Mouse (Mus musculus) embryonic facial prominence, embryonic 11.5 days (tissue): ENCODE measurements at regions not wholly inside any gene's neighbourhood (a gene's known extent, or its start where the extent isn't known, plus 50 kb on each side); places are given as distances from the start of the nearest gene placed in this dataset.
A peak's percentile ranks its signal among the peaks of the same experiment; 100 is the strongest.

Experiments
- ATAC-seq: fragments of 200-750 bp; cut with Nextera tagmentation; replicated peaks from 2 replicates; pipeline ENCODE4 v1.8.0; 2017; ENCODE audit warnings: low read depth; ENCODE audit not compliant: insufficient number of reproducible peaks, low FRiP score, low TSS enrichment
- DNase-seq: peaks from one replicate; pipeline ENCODE4 v3.0.0-alpha.2; 2015; ENCODE audit warnings: low spot score
- H3K27ac ChIP-seq: fragments of 300-500 bp; sonication (generic); replicated peaks from 2 replicates; pipeline ENCODE4 v1.5.1; 2014; ENCODE audit warnings: mild to moderate bottlenecking, low read depth, low read length, control low read depth
- H3K27me3 ChIP-seq: fragments of 300-500 bp; sonication (generic); 2 replicates; pipeline ENCODE4 v1.6.1; 2014; ENCODE audit warnings: mild to moderate bottlenecking, low read length, moderate library complexity, mixed read lengths; ENCODE audit not compliant: control insufficient read depth, insufficient read depth
- H3K36me3 ChIP-seq: fragments of 300-500 bp; sonication (generic); replicated peaks from 2 replicates; pipeline ENCODE4 v1.6.1; 2014; ENCODE audit warnings: low read depth, mild to moderate bottlenecking, low read length, moderate library complexity, mixed read lengths; ENCODE audit not compliant: control insufficient read depth, insufficient read depth
- H3K4me1 ChIP-seq: fragments of 300-500 bp; sonication (generic); 2 replicates; pipeline ENCODE4 v1.6.1; 2014; ENCODE audit warnings: low read length, mixed read lengths; ENCODE audit not compliant: control insufficient read depth, insufficient read depth
- H3K4me2 ChIP-seq: fragments of 300-500 bp; sonication (generic); 2 replicates; pipeline ENCODE4 v1.6.1; 2014; ENCODE audit warnings: low read depth, mild to moderate bottlenecking, control low read depth, low read length, moderate library complexity
- H3K4me3 ChIP-seq: fragments of 300-500 bp; sonication (generic); 2 replicates; pipeline ENCODE4 v1.5.1; 2014; ENCODE audit warnings: low read depth, low read length, control low read depth
- H3K9ac ChIP-seq: fragments of 300-500 bp; sonication (generic); replicated peaks from 2 replicates; pipeline ENCODE4 v1.6.1; 2014; ENCODE audit warnings: mild to moderate bottlenecking, control low read depth, low read length
- H3K9me3 ChIP-seq: fragments of 300-500 bp; sonication (generic); replicated peaks from 2 replicates; pipeline ENCODE4 v1.6.1; 2016; ENCODE audit warnings: mild to moderate bottlenecking, low read length, inconsistent platforms, mixed read lengths; ENCODE audit not compliant: control insufficient read depth
- WGBS: fragments of 180-500 bp; shearing (Covaris S2); extraction: QIAGEN DNeasy Blood & Tissue Kit; methylation state at CpG from one replicate; pipeline ENCODE4 v1.1.7; 2014; 5-methylcytosine and 5-hydroxymethylcytosine counted together

- Histone ChIP-seq H3K27me3 (no peaks in the 10 kb centered on the region), H3K36me3 (no peaks in the 10 kb centered on the region), H3K9ac (no peak overlapping the region), H3K9me3 (no peaks in the 10 kb centered on the region), H3K4me3 (no peak overlapping the region), H3K27ac (no peak overlapping the region), H3K4me1 (no peaks in the 10 kb centered on the region), H3K4me2 (no peak overlapping the region)
- ATAC-seq (no peak), DNase-seq (no peak)
- 90% methylated on average over 3 of the region's 3 CpGs for WGBS
Observed at GRCm38 (mm10) chr6:97699752-97700098, 82.4 kb upstream of the Frmd4b start.

DNA sequence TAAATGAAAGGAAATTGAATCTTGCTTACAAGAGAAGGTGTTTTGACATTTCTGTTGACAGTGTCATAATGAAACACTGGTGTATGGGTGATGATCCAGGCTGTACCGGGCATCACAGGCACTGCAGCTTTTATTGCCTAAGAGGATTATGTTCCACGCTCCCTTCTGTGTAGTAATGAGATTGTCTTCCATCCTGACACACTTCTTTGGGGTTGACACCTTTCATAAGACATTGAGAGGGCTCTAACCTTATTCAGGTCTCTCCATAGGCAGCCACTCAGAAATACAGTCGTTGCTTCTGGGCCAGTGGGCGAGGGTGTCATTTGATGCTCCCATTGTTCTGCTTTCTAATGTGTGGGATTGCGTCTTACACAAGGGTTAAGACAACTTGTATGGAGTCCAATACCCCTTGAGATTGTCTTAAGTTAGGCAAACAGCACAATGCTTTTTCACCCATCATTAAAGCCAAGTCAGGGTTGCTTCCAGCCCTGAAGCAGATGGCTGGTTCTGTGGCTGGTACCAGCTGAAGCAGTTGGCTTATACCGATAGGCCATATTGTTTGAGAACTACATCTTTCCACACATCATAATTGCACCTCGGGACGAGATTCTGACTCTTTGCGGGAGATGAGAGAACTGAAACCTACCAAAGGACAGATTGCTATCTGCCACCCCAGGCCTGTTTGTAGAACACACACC, 81.9 kb upstream of the Frmd4b start:
- no peak overlapping the region for H3K9ac ChIP-seq
- no peaks in the 10 kb centered on the region for H3K9me3 ChIP-seq
- H3K36me3 ChIP-seq: no peaks in the 10 kb centered on the region
- WGBS: 78% methylated on average over 9 of the region's 9 CpGs
- DNase-seq (no peak), ATAC-seq (no peak)
- no peaks in the 10 kb centered on the region for H3K4me1 ChIP-seq
- no peak overlapping the region for H3K4me2 ChIP-seq
- H3K4me3 ChIP-seq: no peak overlapping the region
- no peaks in the 10 kb centered on the region for H3K27me3 ChIP-seq
- H3K27ac ChIP-seq: no peak overlapping the region

DNA sequence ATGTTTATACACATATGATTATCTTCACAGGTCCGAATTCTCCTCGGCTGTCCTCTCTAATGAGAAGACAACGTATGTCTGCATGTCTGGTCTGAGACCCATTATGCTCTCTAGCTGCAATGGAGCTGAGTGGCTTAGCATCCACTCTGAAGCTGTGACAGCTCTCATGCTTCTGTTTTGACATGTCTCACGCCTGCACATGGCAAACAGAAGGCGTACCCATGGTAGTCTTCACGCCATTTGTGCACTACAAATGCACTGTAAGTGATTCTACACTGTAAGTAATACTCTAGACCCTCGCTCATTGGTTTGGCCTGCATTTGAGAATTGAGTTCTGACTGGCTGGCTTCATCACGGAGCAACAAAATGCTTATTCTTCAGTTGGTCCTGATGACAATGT, 75.9 kb upstream of the Frmd4b start:
- H3K9ac ChIP-seq: no peak overlapping the region
- H3K4me2 ChIP-seq: no peak overlapping the region
- no peaks in the 10 kb centered on the region for H3K27me3 ChIP-seq
- no peak overlapping the region for H3K27ac ChIP-seq
- ATAC-seq (no peak), DNase-seq (no peak)
- H3K9me3 ChIP-seq: no peaks in the 10 kb centered on the region
- H3K4me3 ChIP-seq: no peak overlapping the region
- no peaks in the 10 kb centered on the region for H3K36me3 ChIP-seq
- WGBS: 87% methylated on average over 8 of the region's 8 CpGs
- H3K4me1 ChIP-seq: no peaks in the 10 kb centered on the region

DNA sequence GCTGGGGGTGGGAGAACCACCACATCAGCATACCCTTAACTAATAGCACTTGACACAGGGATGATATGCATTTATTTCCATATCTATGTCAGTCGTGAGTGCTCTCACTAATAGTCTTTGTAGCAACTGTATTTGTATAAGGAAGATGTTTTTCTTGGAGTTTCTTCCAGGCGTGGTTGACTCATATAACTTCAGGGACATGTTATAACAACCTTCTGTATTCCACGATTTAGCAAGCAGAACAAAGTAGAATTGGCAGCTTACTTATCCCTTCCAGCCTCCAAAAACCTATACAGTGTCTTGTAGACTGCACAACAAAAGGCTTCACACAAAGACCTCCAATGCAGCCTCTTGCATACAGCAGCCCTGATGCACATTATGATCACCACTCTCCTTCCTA, 73.8 kb upstream of the Frmd4b start:
- Histone ChIP-seq H3K36me3 (no peaks in the 10 kb centered on the region), H3K27ac (no peak overlapping the region), H3K4me2 (no peak overlapping the region), H3K4me3 (no peak overlapping the region), H3K9me3 (no peaks in the 10 kb centered on the region), H3K9ac (no peak overlapping the region), H3K4me1 (no peaks in the 10 kb centered on the region), H3K27me3 (no peaks in the 10 kb centered on the region)
- 84% methylated on average over 3 of the region's 3 CpGs for WGBS
- ATAC-seq: no peak
- DNase-seq: no peak

GRCm38 (mm10) chr6:97684335-97684734, 67.0 kb upstream of the Frmd4b start:
- Histone ChIP-seq H3K27ac (no peak overlapping the region), H3K9me3 (no peaks in the 10 kb centered on the region), H3K27me3 (no peaks in the 10 kb centered on the region), H3K4me2 (no peak overlapping the region), H3K36me3 (no peaks in the 10 kb centered on the region), H3K4me3 (no peak overlapping the region), H3K9ac (no peak overlapping the region), H3K4me1 (no peaks in the 10 kb centered on the region)
- ATAC-seq (no peak), DNase-seq (no peak)
- WGBS: 88% methylated on average over 7 of the region's 7 CpGs

DNA sequence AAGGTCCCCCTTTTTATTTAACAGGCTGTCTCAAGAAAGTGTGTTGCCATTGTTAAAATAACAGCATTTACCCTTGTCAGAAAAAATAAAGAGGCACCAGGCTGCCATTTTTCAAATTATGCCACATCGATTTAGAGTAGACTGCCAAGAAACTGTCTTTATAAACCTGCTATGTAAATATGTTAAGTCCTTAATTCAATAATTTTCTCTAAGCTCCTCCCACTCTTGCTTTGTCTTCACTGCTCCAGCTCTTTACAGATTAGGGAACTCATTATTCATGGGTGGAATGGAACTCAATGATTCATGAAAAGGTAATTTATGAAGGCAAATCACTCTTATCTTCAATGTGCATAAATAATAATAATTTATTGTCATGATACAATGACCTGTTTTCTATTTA, 64.9 kb upstream of the Frmd4b start:
- ATAC-seq (no peak), DNase-seq (no peak)
- Histone ChIP-seq H3K4me3 (no peak overlapping the region), H3K9ac (no peak overlapping the region), H3K27ac (no peak overlapping the region), H3K9me3 (no peaks in the 10 kb centered on the region), H3K4me2 (no peak overlapping the region), H3K4me1 (no peaks in the 10 kb centered on the region), H3K36me3 (no peaks in the 10 kb centered on the region), H3K27me3 (no peaks in the 10 kb centered on the region)
- 84% methylated on average over 1 of the region's 1 CpGs for WGBS

DNA sequence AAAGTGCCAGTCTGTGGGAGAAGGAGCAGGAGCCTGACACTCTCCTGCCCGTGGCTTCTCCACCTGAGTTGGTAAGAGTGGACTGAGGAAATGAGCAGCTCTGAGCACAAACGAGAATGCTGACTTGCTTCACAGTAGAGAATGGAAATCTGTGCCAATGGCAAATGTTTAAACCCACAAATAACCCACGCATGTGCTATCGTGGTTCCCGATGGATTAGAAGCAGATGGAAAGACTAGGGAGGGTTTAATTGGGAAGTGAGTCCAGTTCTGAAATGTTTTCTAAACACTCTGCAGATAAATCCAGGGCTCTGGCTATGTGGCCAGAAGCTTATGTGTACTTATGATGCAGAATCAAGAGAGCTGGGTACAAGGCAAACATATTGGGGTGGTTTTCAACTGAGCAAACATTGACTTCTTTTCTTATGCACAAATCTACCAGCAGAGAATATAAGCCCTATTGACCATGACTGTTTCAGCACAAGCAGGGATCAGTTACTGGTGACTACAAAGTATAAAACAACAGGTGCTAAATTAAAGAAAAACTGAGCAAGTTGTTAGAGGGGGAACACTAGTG, 57.9 kb upstream of the Frmd4b start:
- H3K36me3 ChIP-seq: no peaks in the 10 kb centered on the region
- no peak overlapping the region for H3K9ac ChIP-seq
- no peaks in the 10 kb centered on the region for H3K4me1 ChIP-seq
- no peak overlapping the region for H3K4me3 ChIP-seq
- H3K9me3 ChIP-seq: no peaks in the 10 kb centered on the region
- no peak overlapping the region for H3K4me2 ChIP-seq
- 76% methylated on average over 5 of the region's 5 CpGs for WGBS
- DNase-seq: no peak
- ATAC-seq: no peak
- no peaks in the 10 kb centered on the region for H3K27me3 ChIP-seq
- H3K27ac ChIP-seq: no peak overlapping the region

- H3K4me3 ChIP-seq: no peak overlapping the region
- H3K4me2 ChIP-seq: no peak overlapping the region
- DNase-seq: peak; percentile 53
- no peaks in the 10 kb centered on the region for H3K36me3 ChIP-seq
- ATAC-seq: peak; percentile 90
- WGBS: 27% methylated on average over 5 of the region's 5 CpGs
- H3K27ac ChIP-seq: no peak overlapping the region
- no peaks in the 10 kb centered on the region for H3K27me3 ChIP-seq
- no peaks in the 10 kb centered on the region for H3K9me3 ChIP-seq
- 0 out of 2 replicates have a peak, but pooled peaks cover 3% of the 10 kb centered on the region for H3K4me1 ChIP-seq
- no peak overlapping the region for H3K9ac ChIP-seq
Observed at GRCm38 (mm10) chr6:97666818-97667629, 49.7 kb upstream of the Frmd4b start.
